Mouse (Mus musculus) WW6 (cell line): ENCODE results near the gene Arhgap15.
"Not testable (repeated sequence)": the region's sequence is repeated elsewhere in the genome, so short reads cannot be mapped to it uniquely, and the experiment has no call there.

Experiments used
- DNase-seq: peaks from one replicate; pipeline ENCODE4 v3.0.0-alpha.2; 2013; ENCODE audit warnings: low read depth, low spot score

Gene Arhgap15

GRCm38 (mm10) chr2:43748287-43748983 is at the start of gene Arhgap15:
TSS of gene Arhgap15 (plus strand) at chr2:43748824.
- DNase-seq, result no peak

- DNase-seq, result no peak
Observed at GRCm38 (mm10) chr2:43712611-43713138, 35.9 kb upstream of the Arhgap15 start.

GRCm38 (mm10) chr2:43722446-43723103 is 26.0 kb upstream of the Arhgap15 start:
- peak; percentile 42 for DNase-seq

- DNase-seq, result no peak
Observed at GRCm38 (mm10) chr2:43723104-43723541, 25.5 kb upstream of the Arhgap15 start.

GRCm38 (mm10) chr2:43727181-43727580 is 21.4 kb upstream of the Arhgap15 start:
- no peak for DNase-seq

- no peak for DNase-seq
Observed at GRCm38 (mm10) chr2:43727693-43728092, 20.9 kb upstream of the Arhgap15 start.

GRCm38 (mm10) chr2:43728831-43729230 is 19.8 kb upstream of the Arhgap15 start:
- DNase-seq, result no peak

GRCm38 (mm10) chr2:43732396-43732795 is 16.2 kb upstream of the Arhgap15 start:
- peak; percentile 26 for DNase-seq

GRCm38 (mm10) chr2:43735071-43735470 is 13.6 kb upstream of the Arhgap15 start:
- DNase-seq, result not testable (repeated sequence)

- no peak for DNase-seq
Observed at GRCm38 (mm10) chr2:43737546-43737945, 11.1 kb upstream of the Arhgap15 start.

- DNase-seq, result no peak
Observed at GRCm38 (mm10) chr2:43738562-43739112, 10.0 kb upstream of the Arhgap15 start.

- no peak for DNase-seq
Observed at GRCm38 (mm10) chr2:43739190-43739818, 9.3 kb upstream of the Arhgap15 start.

GRCm38 (mm10) chr2:43749321-43749720 is 697 bp downstream of the Arhgap15 start:
- DNase-seq, result no peak

- DNase-seq, result no peak
Observed at GRCm38 (mm10) chr2:43755899-43756298, 7.3 kb downstream of the Arhgap15 start.

GRCm38 (mm10) chr2:43756626-43757025 is 8.0 kb downstream of the Arhgap15 start:
- no peak for DNase-seq

- DNase-seq, result no peak
Observed at GRCm38 (mm10) chr2:43761735-43762134, 13.1 kb downstream of the Arhgap15 start.

- DNase-seq, result no peak
Observed at GRCm38 (mm10) chr2:43763279-43763678, 14.7 kb downstream of the Arhgap15 start.

- DNase-seq, result no peak
Observed at GRCm38 (mm10) chr2:43764456-43764855, 15.8 kb downstream of the Arhgap15 start.

- DNase-seq, result no peak
Observed at GRCm38 (mm10) chr2:43766200-43766599, 17.6 kb downstream of the Arhgap15 start.

- DNase-seq, result no peak
Observed at GRCm38 (mm10) chr2:43769850-43770570, 21.4 kb downstream of the Arhgap15 start.

GRCm38 (mm10) chr2:43772640-43773039 is 24.0 kb downstream of the Arhgap15 start:
- DNase-seq, result no peak
